ENCODE assay signal across 8 mouse cellular contexts in the genomic region with DNA sequence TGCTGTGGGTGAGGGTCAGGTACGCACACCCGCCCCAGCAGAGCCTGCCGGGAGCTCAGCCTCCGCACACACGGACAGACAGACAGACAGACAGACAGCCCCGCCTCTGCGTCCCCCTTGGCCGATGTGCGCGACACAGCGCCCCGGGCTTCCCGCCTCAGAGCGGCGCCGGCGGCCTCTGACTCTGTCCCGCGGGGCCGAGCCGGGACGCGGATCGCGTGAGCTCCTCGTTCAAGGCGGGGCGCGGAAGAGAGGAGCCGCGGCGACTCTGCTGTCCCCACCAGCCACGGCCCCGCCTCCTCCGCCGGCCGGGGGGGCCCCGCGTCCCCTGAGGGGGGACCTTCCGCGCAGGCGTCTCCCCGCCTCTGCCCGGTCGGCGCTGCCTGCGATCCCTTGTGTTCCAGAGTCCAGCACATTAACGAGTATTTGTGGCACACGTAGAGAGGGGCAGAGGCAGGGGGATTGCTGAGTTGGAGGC. TPM values are rescaled to one million over a fixed set of nuclear protein-coding genes. Genes with fewer than 3 reads are reported as not detected.
DNase-seq lines count a peak whose midpoint lies in the region; ATAC-seq and TF ChIP-seq lines count a peak whose summit lies in the region.

No protein-coding gene starts in this region.

- WGBS in cerebellum, adult 2 months = under 1% methylated on average over 49 of the region's 49 CpGs
- WGBS in forebrain, postnatal 0 days = under 1% methylated on average over 32 of the region's 49 CpGs
- 1% methylated on average over 30 of the region's 49 CpGs for WGBS in lung, postnatal 0 days

- peak overlapping the region; percentile 87 for H3K27ac ChIP-seq in ES-E14 (ENCODE audit: insufficient read depth, low read depth, low read length, poor library complexity, severe bottlenecking)
- peak overlapping the region; percentile 51 for H3K27ac ChIP-seq in cerebellum, adult 2 months (ENCODE audit: insufficient read depth, low read length)
- peak overlapping the region; percentile 95 for H3K27ac ChIP-seq in forebrain, postnatal 0 days (ENCODE audit: low read depth, low read length)
- H3K27ac ChIP-seq in lung, postnatal 0 days (ENCODE audit: low read length) = peak overlapping the region; percentile 93

- H3K9me3 ChIP-seq in ES-E14 (ENCODE audit: control insufficient read depth, insufficient read depth, low read depth, low read length) = peaks cover 28% of the 10 kb centered on the region
- H3K9me3 ChIP-seq in forebrain, postnatal 0 days (ENCODE audit: low read length) = no peaks in the 10 kb centered on the region
- no peaks in the 10 kb centered on the region for H3K9me3 ChIP-seq in lung, postnatal 0 days (ENCODE audit: low read length)

- in situ Hi-C loops in ES-E14 (cut with MboI; ENCODE audit: low sequenced_read_pairs in 2 of 2, unreplicated experiment in 2 of 2) = no loop called here

- peak; percentile 38 for DNase-seq in ES-E14 (ENCODE audit: low read depth, low spot score)
- peak; percentile 83 to 89 for DNase-seq in cerebellum, adult 2 months
- peak; percentile 94 for DNase-seq in forebrain, postnatal 0 days
- peak; percentile 95 for DNase-seq in heart, postnatal 4 days
- peak; percentile 88 to 94 for DNase-seq in layer of hippocampus, postnatal 10 days (ENCODE audit: low spot score in 2 of 2)
- peak; percentile 96 for DNase-seq in lung, postnatal 0 days (ENCODE audit: low spot score)
- peak; percentile 82 for DNase-seq in ovary, postnatal 10 days (ENCODE audit: low spot score)
- peak; percentile 87 for DNase-seq in thymus, postnatal 0 days (ENCODE audit: low spot score)

- peak overlapping the region; percentile 76 for H3K4me2 ChIP-seq in forebrain, postnatal 0 days (ENCODE audit: low read depth)
- peak overlapping the region; percentile 82 for H3K4me2 ChIP-seq in lung, postnatal 0 days (replicated peaks; ENCODE audit: low read depth, low read length)

- TF ChIP-seq POLR2A in cerebellum, adult 2 months (IDR thresholded peaks at IDR 0.05; ENCODE audit: borderline replicate concordance, insufficient read depth, low read length) = peak; percentile 48; the same call in 1 of the 2 replicates

- no peaks in the 10 kb centered on the region for H3K4me1 ChIP-seq in ES-E14 (ENCODE audit: control insufficient read depth in 2 of 2, insufficient read depth in 2 of 2, low read length in 2 of 2, poor library complexity in 1 of 2)
- H3K4me1 ChIP-seq in cerebellum, adult 2 months (ENCODE audit: control insufficient read depth, insufficient read depth, low read length) = no peaks in the 10 kb centered on the region
- no peaks in the 10 kb centered on the region for H3K4me1 ChIP-seq in forebrain, postnatal 0 days (ENCODE audit: insufficient read depth)
- no peaks in the 10 kb centered on the region for H3K4me1 ChIP-seq in lung, postnatal 0 days (ENCODE audit: insufficient read depth, low read depth, low read length)

- peak; percentile 87 for ATAC-seq in forebrain, postnatal 0 days
- peak; percentile 91 for ATAC-seq in lung, postnatal 0 days

- TF ChIP-seq CTCF in cerebellum, adult 2 months (IDR thresholded peaks at IDR 0.05; ENCODE audit: borderline replicate concordance, insufficient read depth, low read depth, low read length) = no peak
- TF ChIP-seq CTCF in forebrain, postnatal 0 days (IDR thresholded peaks at IDR 0.05; ENCODE audit: low read depth) = no peak
- TF ChIP-seq CTCF in lung, postnatal 0 days (IDR thresholded peaks at IDR 0.05) = no peak

- H3K9ac ChIP-seq in ES-E14 (ENCODE audit: insufficient read depth, low read depth, low read length, poor library complexity, severe bottlenecking) = peak overlapping the region; percentile 57
- H3K9ac ChIP-seq in forebrain, postnatal 0 days = peak overlapping the region; percentile 88
- H3K9ac ChIP-seq in lung, postnatal 0 days (replicated peaks; ENCODE audit: low read depth) = peak overlapping the region; percentile 56

- H3K4me3 ChIP-seq in ES-E14 (ENCODE audit: insufficient read depth in 1 of 2, low read depth in 1 of 2, low read length in 2 of 2, poor library complexity in 1 of 2, severe bottlenecking in 1 of 2) = peak overlapping the region; percentile 53 to 59
- peak overlapping the region; percentile 70 for H3K4me3 ChIP-seq in cerebellum, adult 2 months (replicated peaks; ENCODE audit: insufficient read depth, low read depth, low read length)
- peak overlapping the region; percentile 58 for H3K4me3 ChIP-seq in forebrain, postnatal 0 days (ENCODE audit: low read depth, low read length)
- H3K4me3 ChIP-seq in lung, postnatal 0 days (ENCODE audit: low read depth, low read length) = peak overlapping the region; percentile 50

- no peaks in the 10 kb centered on the region for H3K27me3 ChIP-seq in cerebellum, adult 2 months (ENCODE audit: control insufficient read depth, insufficient read depth, low read length)
- H3K27me3 ChIP-seq in forebrain, postnatal 0 days (ENCODE audit: insufficient read depth, low read length) = no peaks in the 10 kb centered on the region
- no peaks in the 10 kb centered on the region for H3K27me3 ChIP-seq in lung, postnatal 0 days (replicated peaks; ENCODE audit: insufficient read depth, low read length)

- no peaks in the 10 kb centered on the region; the same call in 1 of the 2 replicates for H3K36me3 ChIP-seq in ES-E14 (ENCODE audit: control insufficient read depth, insufficient read depth, low read length, poor library complexity, severe bottlenecking)
- no peaks in the 10 kb centered on the region for H3K36me3 ChIP-seq in forebrain, postnatal 0 days (ENCODE audit: insufficient read depth)
- H3K36me3 ChIP-seq in lung, postnatal 0 days (ENCODE audit: insufficient read depth, low read length) = no peaks in the 10 kb centered on the region

- TF ChIP-seq EP300 in lung, postnatal 0 days (IDR thresholded peaks at IDR 0.05) = no peak

TF ChIP-seq in ES-E14, 5 proteins besides CTCF, POLR2A, EP300 and RAD21:
- TF ChIP-seq MAFK (IDR thresholded peaks at IDR 0.05; ENCODE audit: insufficient read depth, low read depth, low read length) (no peak), CHD2 (IDR thresholded peaks at IDR 0.05; ENCODE audit: low read depth, low read length) (no peak), HCFC1 (IDR thresholded peaks at IDR 0.05; ENCODE audit: borderline replicate concordance, insufficient read depth, low read length) (no peak), ZC3H11A (IDR thresholded peaks at IDR 0.05; ENCODE audit: borderline replicate concordance, low read depth, low read length) (no peak), ZNF384 (IDR thresholded peaks at IDR 0.05; ENCODE audit: low read depth, low read length) (no peak)

RNA-seq across cellular contexts. Expression of a gene that starts 43.9 kb away (rescaled TPM):
- total RNA-seq in ES-E14 (2012; rRNA removed) = not detected in 2 replicates
- polyA plus RNA-seq in cerebellum, adult 2 months (2012; rRNA removed) = 0.13 and 0.16 TPM in 2 replicates
- total RNA-seq in forebrain, postnatal 0 days (2014; rRNA removed) = 0.38 and 1.1 TPM in 2 replicates
- polyA plus RNA-seq in forebrain, postnatal 0 days (2015; fragmentation: Nextera tagmentation; extraction: Ambion mirVana) = 0.76 and 0.77 TPM in 2 replicates
- total RNA-seq in heart, postnatal 4 days (2021) = under 1 TPM; 0.77 to 0.79 TPM
- under 1 TPM; 0.65 to 0.85 TPM for total RNA-seq in layer of hippocampus, postnatal 10 days (2021)
- polyA plus RNA-seq in lung, postnatal 0 days (2015; fragmentation: Nextera tagmentation; extraction: Ambion mirVana) = 8.2 and 9.9 TPM in 2 replicates
- 3.1 and 3.2 TPM in 2 replicates for polyA plus RNA-seq in thymus, postnatal 0 days (2015; fragmentation: Nextera tagmentation; extraction: Ambion mirVana)

RNA-seq across cellular contexts. Expression of a gene that starts 53.6 kb away (rescaled TPM):
- total RNA-seq in ES-E14 (2012; rRNA removed) = not detected in 2 replicates
- polyA plus RNA-seq in cerebellum, adult 2 months (2012; rRNA removed) = 0.10 TPM in 1 of 2 replicates, not detected in the other
- total RNA-seq in forebrain, postnatal 0 days (2014; rRNA removed) = not detected in 2 replicates
- not detected in 2 replicates for polyA plus RNA-seq in forebrain, postnatal 0 days (2015; fragmentation: Nextera tagmentation; extraction: Ambion mirVana)
- not detected for total RNA-seq in heart, postnatal 4 days (2021)
- total RNA-seq in layer of hippocampus, postnatal 10 days (2021) = not detected
- not detected in 2 replicates for polyA plus RNA-seq in lung, postnatal 0 days (2015; fragmentation: Nextera tagmentation; extraction: Ambion mirVana)
- polyA plus RNA-seq in thymus, postnatal 0 days (2015; fragmentation: Nextera tagmentation; extraction: Ambion mirVana) = not detected in 2 replicates

Comparison
In these comparisons a context has a peak if more than half of its experiments do, and no peak if none do; other contexts are left out.
1. Peak in every context shown above with its lines: DNase-seq, ATAC-seq, H3K4me3 ChIP-seq and H3K27ac ChIP-seq.
2. DNase-seq: peak in every context shown above with its lines; median percentile 96 in lung, postnatal 0 days; 95 in heart, postnatal 4 days; 94 in forebrain, postnatal 0 days; 91 in layer of hippocampus, postnatal 10 days; 87 in thymus, postnatal 0 days; 86 in cerebellum, adult 2 months; 82 in ovary, postnatal 10 days; 38 in ES-E14.